18 mouse cellular contexts compared by ENCODE assay signal in the genomic region with DNA sequence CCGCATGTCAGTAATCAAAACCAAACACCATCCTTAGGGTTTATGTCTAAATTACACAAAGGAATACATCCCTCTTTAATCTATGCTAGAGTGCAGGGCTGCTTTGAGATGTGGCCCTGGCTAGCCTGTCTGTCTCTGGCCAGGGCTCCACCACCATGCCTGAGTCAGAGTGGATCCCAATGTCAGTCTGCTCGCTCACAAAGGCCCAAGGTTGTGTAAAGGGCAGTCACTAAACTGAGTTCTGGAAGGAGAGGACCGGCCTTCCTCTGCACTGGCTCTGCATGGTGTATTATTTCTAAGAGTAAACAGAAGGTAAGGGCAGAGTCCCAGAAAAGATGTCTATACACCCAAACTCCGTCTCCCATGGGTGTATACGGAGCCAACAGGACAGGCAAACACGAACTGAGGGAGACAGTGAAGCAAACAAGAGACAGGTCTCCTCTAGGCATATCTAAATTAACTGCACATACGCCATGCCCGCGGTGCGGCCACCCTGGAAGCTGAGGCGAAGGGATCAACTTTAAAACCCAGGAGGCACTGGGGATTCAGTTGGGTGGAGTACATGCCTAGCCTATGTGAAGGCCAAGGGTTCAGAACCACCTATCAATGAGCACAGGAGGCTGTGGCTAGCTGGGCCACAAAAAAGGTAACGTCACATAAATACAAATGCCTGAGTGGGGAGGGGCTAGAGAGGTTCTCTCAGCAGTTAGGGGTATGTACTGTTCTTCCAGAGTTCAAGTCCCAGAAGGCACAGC. TPM values are rescaled to one million over a fixed set of nuclear protein-coding genes. Genes with fewer than 3 reads are reported as not detected.
DNase-seq lines count a peak whose midpoint lies in the region; ATAC-seq and TF ChIP-seq lines count a peak whose summit lies in the region.
"Had no signal": no experiment of that assay in that cellular context is flagged by ENCODE, and none has a peak within 500 bp of the region (broad histone marks: within the 10 kb centered on the region; RNA-seq: fewer than 3 reads in every experiment).

No protein-coding gene starts in this region.

- no peaks in the 10 kb centered on the region; the same call in 1 of the 2 replicates for H3K4me1 ChIP-seq in embryonic facial prominence, embryonic 11.5 days (ENCODE audit: control insufficient read depth, insufficient read depth, low read length)
- peaks cover 43% of the 10 kb centered on the region for H3K4me1 ChIP-seq in limb, embryonic 12.5 days (replicated peaks)
- peaks cover 21% of the 10 kb centered on the region for H3K4me1 ChIP-seq in neural tube, embryonic 15.5 days

- no peaks in the 10 kb centered on the region for H3K9me3 ChIP-seq in embryonic facial prominence, embryonic 11.5 days (replicated peaks; ENCODE audit: control insufficient read depth, low read length)
- no peaks in the 10 kb centered on the region for H3K9me3 ChIP-seq in limb, embryonic 12.5 days
- H3K9me3 ChIP-seq in neural tube, embryonic 15.5 days (replicated peaks): no peaks in the 10 kb centered on the region
- H3K9me3 ChIP-seq: G1E; hindbrain, embryonic 12.5 days; intestine, embryonic 15.5 days; midbrain, embryonic 15.5 days had no signal

- peaks cover 62% of the 10 kb centered on the region for H3K79me3 ChIP-seq in C2C12 (ENCODE audit: low read depth)

- DNase-seq in heart, adult 11 months: peak; percentile 89
- DNase-seq in heart, postnatal 14 days: no peak
- DNase-seq in embryonic facial prominence, embryonic 11.5 days (ENCODE audit: low spot score): no peak
- DNase-seq in layer of hippocampus, adult 11-12 months (ENCODE audit: low spot score): no peak
- DNase-seq: cerebellum, adult 9-10 months; gastrocnemius, postnatal 10 days; kidney, postnatal 14 days; liver; lung, adult 2 months had no signal

- H3K36me3 ChIP-seq in C2C12 (ENCODE audit: control insufficient read depth, insufficient read depth): peaks cover 42% of the 10 kb centered on the region
- H3K36me3 ChIP-seq in embryonic facial prominence, embryonic 11.5 days (replicated peaks; ENCODE audit: control insufficient read depth, insufficient read depth, low read depth, low read length): no peaks in the 10 kb centered on the region
- peaks cover 65% of the 10 kb centered on the region for H3K36me3 ChIP-seq in limb, embryonic 12.5 days
- H3K36me3 ChIP-seq in neural tube, embryonic 15.5 days: peaks cover 11% of the 10 kb centered on the region
- H3K36me3 ChIP-seq: midbrain, embryonic 15.5 days had no signal

- intact Hi-C loops in heart, postnatal 14 days (cut with DNase I): no loop called here

- H3K9ac ChIP-seq in embryonic facial prominence, embryonic 11.5 days (replicated peaks; ENCODE audit: low read length): no peak overlapping the region
- no peak overlapping the region; the same call in 1 of the 2 replicates for H3K9ac ChIP-seq in limb, embryonic 12.5 days (replicated peaks)
- H3K9ac ChIP-seq in neural tube, embryonic 15.5 days (replicated peaks): no peak overlapping the region
- H3K9ac ChIP-seq: hindbrain, embryonic 12.5 days; intestine, embryonic 15.5 days; midbrain, embryonic 15.5 days had no signal

- H3K27me3 ChIP-seq in C2C12 (ENCODE audit: control insufficient read depth, insufficient read depth, insufficient read length): no peaks in the 10 kb centered on the region
- no peaks in the 10 kb centered on the region for H3K27me3 ChIP-seq in embryonic facial prominence, embryonic 11.5 days (ENCODE audit: control insufficient read depth, insufficient read depth, low read length)
- H3K27me3 ChIP-seq in limb, embryonic 12.5 days: no peaks in the 10 kb centered on the region
- no peaks in the 10 kb centered on the region for H3K27me3 ChIP-seq in neural tube, embryonic 15.5 days (replicated peaks)
- H3K27me3 ChIP-seq: hindbrain, embryonic 12.5 days; intestine, embryonic 15.5 days; midbrain, embryonic 15.5 days had no signal

- no peak overlapping the region for H3K4me3 ChIP-seq in C2C12 (ENCODE audit: insufficient read depth, poor library complexity, severe bottlenecking)
- H3K4me3 ChIP-seq in embryonic facial prominence, embryonic 11.5 days (ENCODE audit: low read depth, low read length): no peak overlapping the region
- H3K4me3 ChIP-seq in limb, embryonic 12.5 days (replicated peaks): no peak overlapping the region
- H3K4me3 ChIP-seq in neural tube, embryonic 15.5 days (replicated peaks): no peak overlapping the region
- H3K4me3 ChIP-seq: hindbrain, embryonic 12.5 days; intestine, embryonic 15.5 days; midbrain, embryonic 15.5 days had no signal

- no peak overlapping the region for H3K4me2 ChIP-seq in embryonic facial prominence, embryonic 11.5 days (ENCODE audit: low read depth, low read length)
- H3K4me2 ChIP-seq in limb, embryonic 12.5 days: no peak overlapping the region
- no peak overlapping the region for H3K4me2 ChIP-seq in neural tube, embryonic 15.5 days
- H3K4me2 ChIP-seq: hindbrain, embryonic 12.5 days; intestine, embryonic 15.5 days; midbrain, embryonic 15.5 days had no signal

- H3K79me2 ChIP-seq in C2C12 (ENCODE audit: control insufficient read depth, insufficient read depth): peaks cover 77% of the 10 kb centered on the region

- 70% methylated on average over 12 of the region's 12 CpGs for WGBS in embryonic facial prominence, embryonic 11.5 days
- WGBS in limb, embryonic 12.5 days: 71% methylated on average over 12 of the region's 12 CpGs
- 92% methylated on average over 12 of the region's 12 CpGs for WGBS in neural tube, embryonic 15.5 days

- no peak for ATAC-seq in embryonic facial prominence, embryonic 11.5 days (replicated peaks; ENCODE audit: insufficient number of reproducible peaks, low FRiP score, low TSS enrichment, low read depth)
- no peak for ATAC-seq in limb, embryonic 12.5 days (ENCODE audit: insufficient number of reproducible peaks, insufficient read depth, low FRiP score, low TSS enrichment, low read depth)
- ATAC-seq in neural tube, embryonic 15.5 days (ENCODE audit: low FRiP score): no peak
- ATAC-seq in erythroid progenitor cell, adult 5-6 weeks (replicated peaks; ENCODE audit: low FRiP score, poor library complexity, severe bottlenecking): no peak
- ATAC-seq: forebrain, embryonic 14.5 days; intestine, embryonic 15.5 days; midbrain, embryonic 15.5 days had no signal

- H3ac ChIP-seq in C2C12 (ENCODE audit: control insufficient read depth, insufficient read length, low read depth): peak overlapping the region; percentile 38

- peak overlapping the region; percentile 15; the same call in 1 of the 2 replicates for H3K27ac ChIP-seq in embryonic facial prominence, embryonic 11.5 days (replicated peaks; ENCODE audit: low read depth, low read length)
- H3K27ac ChIP-seq in limb, embryonic 12.5 days: peak overlapping the region; percentile 68; the same call in 1 of the 2 replicates
- no peak overlapping the region for H3K27ac ChIP-seq in neural tube, embryonic 15.5 days (replicated peaks)
- H3K27ac ChIP-seq: hindbrain, embryonic 12.5 days; intestine, embryonic 15.5 days; midbrain, embryonic 15.5 days had no signal

- no peak for TF ChIP-seq CTCF in C2C12 (IDR thresholded peaks at IDR 0.05; ENCODE audit: control insufficient read depth, insufficient read depth, insufficient read length)

RNA-seq across cellular contexts. Expression of gene Tjap1, which starts 4.6 kb away (rescaled TPM):
- total RNA-seq in heart, postnatal 14 days (2021): 10 to 100 TPM; 40.6 to 42.9 TPM
- polyA plus RNA-seq in C2C12 (2012; fragmentation: generic; extraction: Trizol): 79.3 TPM
- 38.5 and 43.7 TPM in 2 replicates for polyA plus RNA-seq in embryonic facial prominence, embryonic 11.5 days (2014; fragmentation: Nextera tagmentation; extraction: Ambion mirVana)
- 59.9 and 62.8 TPM in 2 replicates for polyA plus RNA-seq in limb, embryonic 12.5 days (2016; fragmentation: Nextera tagmentation; extraction: Ambion mirVana)
- 28.6 and 32.6 TPM in 2 replicates for polyA plus RNA-seq in neural tube, embryonic 15.5 days (2015; fragmentation: Nextera tagmentation; extraction: Ambion mirVana)
- total RNA-seq in erythroid progenitor cell, adult 5-6 weeks (2015; ENCODE audit: low replicate concordance): 2.2 and 21.8 TPM in 2 replicates
- 6.5 and 53.0 TPM in 2 replicates for total RNA-seq in erythroid progenitor cell, adult 5-6 weeks (2017; ENCODE audit: low replicate concordance)

RNA-seq across cellular contexts. Expression of gene Dlk2, which starts 19.0 kb away (rescaled TPM):
- under 1 TPM; 0.68 to 0.84 TPM for total RNA-seq in heart, postnatal 14 days (2021)
- polyA plus RNA-seq in C2C12 (2012; fragmentation: generic; extraction: Trizol): 14.7 TPM
- 1.2 and 2.0 TPM in 2 replicates for polyA plus RNA-seq in embryonic facial prominence, embryonic 11.5 days (2014; fragmentation: Nextera tagmentation; extraction: Ambion mirVana)
- 3.8 and 4.8 TPM in 2 replicates for polyA plus RNA-seq in limb, embryonic 12.5 days (2016; fragmentation: Nextera tagmentation; extraction: Ambion mirVana)
- 24.7 and 27.4 TPM in 2 replicates for polyA plus RNA-seq in neural tube, embryonic 15.5 days (2015; fragmentation: Nextera tagmentation; extraction: Ambion mirVana)
- not detected in 2 replicates for total RNA-seq in erythroid progenitor cell, adult 5-6 weeks (2015; ENCODE audit: low replicate concordance)
- not detected in 2 replicates for total RNA-seq in erythroid progenitor cell, adult 5-6 weeks (2017; ENCODE audit: low replicate concordance)
- polyA plus RNA-seq: G1E had no signal

RNA-seq across cellular contexts. Expression of gene Lrrc73, which starts 24.9 kb away (rescaled TPM):
- under 1 TPM; 0.50 to 0.85 TPM for total RNA-seq in heart, postnatal 14 days (2021)
- polyA plus RNA-seq in C2C12 (2012; fragmentation: generic; extraction: Trizol): 5.3 TPM
- polyA plus RNA-seq in embryonic facial prominence, embryonic 11.5 days (2014; fragmentation: Nextera tagmentation; extraction: Ambion mirVana): 0.89 and 1.2 TPM in 2 replicates
- polyA plus RNA-seq in limb, embryonic 12.5 days (2016; fragmentation: Nextera tagmentation; extraction: Ambion mirVana): 0.60 and 0.65 TPM in 2 replicates
- polyA plus RNA-seq in neural tube, embryonic 15.5 days (2015; fragmentation: Nextera tagmentation; extraction: Ambion mirVana): 13.1 and 15.0 TPM in 2 replicates
- total RNA-seq in erythroid progenitor cell, adult 5-6 weeks (2015; ENCODE audit: low replicate concordance): not detected in 2 replicates
- 0.39 TPM in 1 of 2 replicates, not detected in the other for total RNA-seq in erythroid progenitor cell, adult 5-6 weeks (2017; ENCODE audit: low replicate concordance)

RNA-seq across cellular contexts. Expression of gene Yipf3, which starts 30.3 kb away (rescaled TPM):
- total RNA-seq in heart, postnatal 14 days (2021): 10 to 100 TPM; 72.4 to 77.7 TPM
- 78.3 TPM for polyA plus RNA-seq in C2C12 (2012; fragmentation: generic; extraction: Trizol)
- polyA plus RNA-seq in embryonic facial prominence, embryonic 11.5 days (2014; fragmentation: Nextera tagmentation; extraction: Ambion mirVana): 55.3 and 63.2 TPM in 2 replicates
- polyA plus RNA-seq in limb, embryonic 12.5 days (2016; fragmentation: Nextera tagmentation; extraction: Ambion mirVana): 65.6 and 73.5 TPM in 2 replicates
- polyA plus RNA-seq in neural tube, embryonic 15.5 days (2015; fragmentation: Nextera tagmentation; extraction: Ambion mirVana): 87.8 and 97.8 TPM in 2 replicates
- 46.5 and 53.7 TPM in 2 replicates for total RNA-seq in erythroid progenitor cell, adult 5-6 weeks (2015; ENCODE audit: low replicate concordance)
- 15.3 and 22.5 TPM in 2 replicates for total RNA-seq in erythroid progenitor cell, adult 5-6 weeks (2017; ENCODE audit: low replicate concordance)

RNA-seq across cellular contexts. Expression of gene Polr1c, which starts 30.3 kb away (rescaled TPM):
- 10 to 100 TPM; 19.1 to 27.3 TPM for total RNA-seq in heart, postnatal 14 days (2021)
- polyA plus RNA-seq in C2C12 (2012; fragmentation: generic; extraction: Trizol): 125 TPM
- polyA plus RNA-seq in embryonic facial prominence, embryonic 11.5 days (2014; fragmentation: Nextera tagmentation; extraction: Ambion mirVana): 121 and 127 TPM in 2 replicates
- 109 and 111 TPM in 2 replicates for polyA plus RNA-seq in limb, embryonic 12.5 days (2016; fragmentation: Nextera tagmentation; extraction: Ambion mirVana)
- polyA plus RNA-seq in neural tube, embryonic 15.5 days (2015; fragmentation: Nextera tagmentation; extraction: Ambion mirVana): 73.7 and 76.4 TPM in 2 replicates
- 25.6 and 26.4 TPM in 2 replicates for total RNA-seq in erythroid progenitor cell, adult 5-6 weeks (2015; ENCODE audit: low replicate concordance)
- total RNA-seq in erythroid progenitor cell, adult 5-6 weeks (2017; ENCODE audit: low replicate concordance): 5.8 and 24.9 TPM in 2 replicates
